8 mouse cellular contexts compared by ENCODE assay signal in the genomic region with DNA sequence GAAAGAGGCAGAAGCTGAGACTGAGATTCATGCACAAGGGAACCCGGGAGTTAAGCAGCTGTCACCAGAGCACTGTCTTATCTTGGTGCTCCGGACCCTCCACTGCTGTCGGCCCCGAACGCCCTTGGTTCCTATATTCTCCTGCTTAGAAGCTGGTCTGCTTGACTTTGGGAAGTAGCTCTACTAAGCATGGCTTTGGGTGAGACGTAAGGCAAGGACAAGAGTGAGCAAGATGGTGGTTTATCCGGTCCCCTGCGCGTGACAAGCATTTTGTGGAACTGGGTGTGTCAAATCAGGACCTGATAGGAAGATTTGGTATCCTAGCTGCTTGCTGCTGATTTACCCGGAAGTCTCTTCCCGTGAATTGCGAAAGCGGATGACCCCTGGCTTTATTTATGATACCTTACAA. TPM values are rescaled to one million over a fixed set of nuclear protein-coding genes. Genes with fewer than 3 reads are reported as not detected.
DNase-seq lines count a peak whose midpoint lies in the region; ATAC-seq and TF ChIP-seq lines count a peak whose summit lies in the region.

No protein-coding gene starts in this region.

- TF ChIP-seq CTCF in lung, embryonic 14.5 days (IDR thresholded peaks at IDR 0.05; ENCODE audit: low read depth) = no peak
- no peak for TF ChIP-seq CTCF in olfactory bulb, adult 2 months (IDR thresholded peaks at IDR 0.05; ENCODE audit: insufficient read depth, low read depth, low read length)

- TF ChIP-seq POLR2A in olfactory bulb, adult 2 months (IDR thresholded peaks at IDR 0.05; ENCODE audit: insufficient read depth, low read depth, low read length) = no peak

- no peaks in the 10 kb centered on the region for H3K9me3 ChIP-seq in lung, embryonic 14.5 days (ENCODE audit: low read depth, low read length)

- peaks cover 7% of the 10 kb centered on the region for H3K4me1 ChIP-seq in lung, embryonic 14.5 days (ENCODE audit: insufficient read depth)
- H3K4me1 ChIP-seq in olfactory bulb, adult 2 months (ENCODE audit: control insufficient read depth, insufficient read depth, low read length) = 0 out of 2 replicates have a peak, but pooled peaks cover 2% of the 10 kb centered on the region

- H3K36me3 ChIP-seq in lung, embryonic 14.5 days (ENCODE audit: insufficient read depth) = peaks cover 11% of the 10 kb centered on the region

- peak overlapping the region; percentile 97 for H3K4me2 ChIP-seq in lung, embryonic 14.5 days

- peak overlapping the region; percentile 72 for H3K4me3 ChIP-seq in lung, embryonic 14.5 days (ENCODE audit: low read depth, low read length)
- H3K4me3 ChIP-seq in olfactory bulb, adult 2 months (ENCODE audit: insufficient read depth, low read depth, low read length) = peak overlapping the region; percentile 72

- peak overlapping the region; percentile 95 for H3K27ac ChIP-seq in lung, embryonic 14.5 days (ENCODE audit: low read depth)
- H3K27ac ChIP-seq in olfactory bulb, adult 2 months (ENCODE audit: insufficient read depth, low read depth, low read length) = peak overlapping the region; percentile 93

- DNase-seq in gastrocnemius, adult 18-20 months (ENCODE audit: low spot score) = peak; percentile 15
- no peak for DNase-seq in gastrocnemius, postnatal 10 days
- DNase-seq in R1 (ENCODE audit: low read depth, low spot score) = peak; percentile 74
- peak; percentile 51 for DNase-seq in gonadal fat pad, adult 2 months (ENCODE audit: low read depth)
- DNase-seq in kidney, postnatal 14 days = peak; percentile 50
- DNase-seq in lung, embryonic 14.5 days = peak; percentile 67
- DNase-seq in ovary, postnatal 14 days (ENCODE audit: low spot score) = no peak

- ATAC-seq in lung, embryonic 14.5 days (ENCODE audit: insufficient read depth) = peak; percentile 28

- H3K27me3 ChIP-seq in lung, embryonic 14.5 days (ENCODE audit: insufficient read depth, low read length) = no peaks in the 10 kb centered on the region

- WGBS in lung, embryonic 14.5 days = 2% methylated on average over 13 of the region's 13 CpGs
- 4% methylated on average over 13 of the region's 13 CpGs for WGBS in olfactory bulb, adult 2 months

- peak overlapping the region; percentile 69 for H3K9ac ChIP-seq in lung, embryonic 14.5 days

RNA-seq across cellular contexts. Expression of gene Nagk, which starts 0.7 kb away (rescaled TPM):
- 1 to 10 TPM; 4.5 to 8.6 TPM for total RNA-seq in gastrocnemius, adult 18-20 months (2021)
- 10 to 100 TPM; 11.3 to 16.4 TPM for total RNA-seq in gastrocnemius, postnatal 10 days (2021)
- polyA plus RNA-seq in gonadal fat pad, adult 2 months (2012; rRNA removed) = 32.1 and 36.4 TPM in 2 replicates
- 46.1 and 49.3 TPM in 2 replicates for polyA plus RNA-seq in lung, embryonic 14.5 days (2014; fragmentation: Nextera tagmentation; extraction: Ambion mirVana)
- not detected in 2 replicates for polyA plus RNA-seq in olfactory bulb, adult 2 months (2012; ENCODE audit: insufficient read depth, insufficient read length, low replicate concordance, missing spikeins)

RNA-seq across cellular contexts. Expression of gene Tex261, which starts 19.9 kb away (rescaled TPM):
- 10 to 100 TPM; 41.1 to 55.3 TPM for total RNA-seq in gastrocnemius, adult 18-20 months (2021)
- 10 to 100 TPM; 44.6 to 49.5 TPM for total RNA-seq in gastrocnemius, postnatal 10 days (2021)
- polyA plus RNA-seq in gonadal fat pad, adult 2 months (2012; rRNA removed) = 134 and 139 TPM in 2 replicates
- 74.7 and 77.4 TPM in 2 replicates for polyA plus RNA-seq in lung, embryonic 14.5 days (2014; fragmentation: Nextera tagmentation; extraction: Ambion mirVana)
- polyA plus RNA-seq in olfactory bulb, adult 2 months (2012; ENCODE audit: insufficient read depth, insufficient read length, low replicate concordance, missing spikeins) = 568 TPM in 1 of 2 replicates, not detected in the other

RNA-seq across cellular contexts. Expression of gene Ankrd53, which starts 33.1 kb away (rescaled TPM):
- not detected for total RNA-seq in gastrocnemius, adult 18-20 months (2021)
- not detected for total RNA-seq in gastrocnemius, postnatal 10 days (2021)
- 0.45 and 0.47 TPM in 2 replicates for polyA plus RNA-seq in gonadal fat pad, adult 2 months (2012; rRNA removed)
- 0.21 TPM in 1 of 2 replicates, not detected in the other for polyA plus RNA-seq in lung, embryonic 14.5 days (2014; fragmentation: Nextera tagmentation; extraction: Ambion mirVana)
- polyA plus RNA-seq in olfactory bulb, adult 2 months (2012; ENCODE audit: insufficient read depth, insufficient read length, low replicate concordance, missing spikeins) = not detected in 2 replicates

RNA-seq across cellular contexts. Expression of gene Paip2b, which starts 36.0 kb away (rescaled TPM):
- total RNA-seq in gastrocnemius, adult 18-20 months (2021) = 100 to 1,000 TPM in 1 of 2 experiments, 10 to 100 TPM in 1; 97.9 to 101 TPM
- total RNA-seq in gastrocnemius, postnatal 10 days (2021) = 10 to 100 TPM; 30.5 to 36.5 TPM
- polyA plus RNA-seq in gonadal fat pad, adult 2 months (2012; rRNA removed) = 15.8 and 16.7 TPM in 2 replicates
- 19.3 and 19.8 TPM in 2 replicates for polyA plus RNA-seq in lung, embryonic 14.5 days (2014; fragmentation: Nextera tagmentation; extraction: Ambion mirVana)
- polyA plus RNA-seq in olfactory bulb, adult 2 months (2012; ENCODE audit: insufficient read depth, insufficient read length, low replicate concordance, missing spikeins) = not detected in 2 replicates

RNA-seq across cellular contexts. Expression of gene Atp6v1b1, which starts 52.7 kb away (rescaled TPM):
- total RNA-seq in gastrocnemius, adult 18-20 months (2021) = not detected
- total RNA-seq in gastrocnemius, postnatal 10 days (2021) = not detected
- polyA plus RNA-seq in gonadal fat pad, adult 2 months (2012; rRNA removed) = 8.9 and 10.4 TPM in 2 replicates
- not detected in 2 replicates for polyA plus RNA-seq in lung, embryonic 14.5 days (2014; fragmentation: Nextera tagmentation; extraction: Ambion mirVana)
- not detected in 2 replicates for polyA plus RNA-seq in olfactory bulb, adult 2 months (2012; ENCODE audit: insufficient read depth, insufficient read length, low replicate concordance, missing spikeins)

Comparison
In these comparisons a context has a peak if more than half of its experiments do, and no peak if none do; other contexts are left out.
1. DNase-seq: peak in gastrocnemius, adult 18-20 months (single experiment), R1 (single experiment), gonadal fat pad, adult 2 months (single experiment), kidney, postnatal 14 days (single experiment) and lung, embryonic 14.5 days (single experiment); none in gastrocnemius, postnatal 10 days (single experiment) and ovary, postnatal 14 days (single experiment).
2. RNA of gene Nagk, which starts 0.7 kb away (polyA plus RNA-seq): 46.1 to 49.3 TPM in lung, embryonic 14.5 days and 32.1 to 36.4 TPM in gonadal fat pad, adult 2 months; not detected in olfactory bulb, adult 2 months; every median in the first group is over 10 times any median in the second.